Mouse (Mus musculus) kidney, postnatal 0 days (tissue): ENCODE measurements around the gene Rad51ap1. TPM values are rescaled to one million over a fixed set of nuclear protein-coding genes. Genes with fewer than 3 reads are reported as not detected.

Experiments used
- ATAC-seq: fragments of 200-750 bp; cut with Nextera tagmentation; replicated peaks from 2 replicates; pipeline ENCODE4 v1.8.0; 2017; ENCODE audit warnings: low read depth, moderate number of reproducible peaks, moderate TSS enrichment, moderate library complexity; ENCODE audit not compliant: low FRiP score
- DNase-seq: peaks from one replicate; pipeline ENCODE4 v3.0.0-alpha.2; 2016; ENCODE audit warnings: low spot score
- H3K27ac ChIP-seq: fragments of 300-500 bp; sonication (generic); 2 replicates; pipeline ENCODE4 v1.5.1; 2014; ENCODE audit warnings: mild to moderate bottlenecking
- H3K27me3 ChIP-seq: fragments of 300-500 bp; sonication (generic); 2 replicates; pipeline ENCODE4 v1.6.1; 2014; ENCODE audit warnings: low read length, mixed read lengths; ENCODE audit not compliant: insufficient read depth
- H3K36me3 ChIP-seq: fragments of 300-500 bp; sonication (generic); 2 replicates; pipeline ENCODE4 v1.6.1; 2014; ENCODE audit warnings: low read length, mixed read lengths; ENCODE audit not compliant: insufficient read depth
- H3K4me1 ChIP-seq: fragments of 300-500 bp; sonication (generic); replicated peaks from 2 replicates; pipeline ENCODE4 v1.6.1; 2014; ENCODE audit warnings: antibody characterized with exemption, low read length, mixed read lengths; ENCODE audit not compliant: insufficient read depth
- H3K4me2 ChIP-seq: fragments of 300-500 bp; sonication (generic); 2 replicates; pipeline ENCODE4 v1.6.1; 2014; ENCODE audit warnings: mild to moderate bottlenecking, low read length, moderate library complexity, mixed read lengths
- H3K4me3 ChIP-seq: fragments of 300-500 bp; sonication (generic); replicated peaks from 2 replicates; pipeline ENCODE4 v1.5.1; 2014; ENCODE audit warnings: low read depth, low read length
- H3K9ac ChIP-seq: fragments of 300-500 bp; sonication (generic); 2 replicates; pipeline ENCODE4 v1.6.1; 2014; ENCODE audit warnings: low read depth, low read length
- H3K9me3 ChIP-seq: fragments of 300-500 bp; sonication (generic); replicated peaks from 2 replicates; pipeline ENCODE4 v1.6.1; 2016; ENCODE audit warnings: low read length, inconsistent platforms, mixed read lengths
- CTCF ChIP-seq: IDR thresholded peaks from 2 replicates; pipeline ENCODE4 v1.5.1; 2016; ENCODE audit warnings: antibody characterized with exemption, low read depth, mild to moderate bottlenecking, moderate library complexity
- WGBS: fragments of 180-500 bp; shearing (Covaris S2); extraction: QIAGEN DNeasy Blood & Tissue Kit; methylation state at CpG from one replicate; pipeline ENCODE4 v1.1.7; 2014; 5-methylcytosine and 5-hydroxymethylcytosine counted together
- polyA plus RNA-seq: library from polyadenylated mRNA; unstranded; fragments of >200 nt; fragmentation: Nextera tagmentation; extraction: Ambion mirVana; gene quantifications from 2 replicates; pipeline ENCODE4 v1.2.1, GENCODE M21; 2015

The Rad51ap1 gene
- polyA plus RNA-seq, 1 experiment from 2014 or later = 26.4 TPM

DNA sequence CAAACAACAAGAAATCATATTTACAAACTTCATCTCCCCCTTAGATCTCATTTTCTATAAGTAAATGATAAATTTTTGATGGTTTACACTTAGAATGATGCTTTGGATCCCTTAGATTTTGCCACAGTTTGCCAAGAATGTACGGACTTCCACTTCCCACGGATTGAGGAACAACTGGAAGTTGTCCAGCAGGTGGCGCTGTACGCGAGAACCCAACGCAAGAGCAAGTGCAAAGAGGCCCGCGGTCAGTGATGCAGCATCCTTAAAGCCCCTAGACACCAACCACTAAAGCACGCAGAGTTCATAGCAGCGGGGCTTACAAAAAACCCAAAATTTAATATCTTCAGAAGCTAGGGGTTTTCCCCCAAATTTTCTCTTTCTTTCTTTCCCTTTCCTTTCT, 16.3 kb upstream of the Rad51ap1 start:
- peak; percentile 92 for TF ChIP-seq CTCF
- Histone ChIP-seq H3K27ac (no peak overlapping the region), H3K27me3 (no peaks in the 10 kb centered on the region), H3K4me2 (no peak overlapping the region), H3K9ac (no peak overlapping the region), H3K4me1 (no peaks in the 10 kb centered on the region), H3K36me3 (peaks cover 23% of the 10 kb centered on the region), H3K9me3 (no peaks in the 10 kb centered on the region), H3K4me3 (no peak overlapping the region)
- WGBS = 6% methylated on average over 10 of the region's 10 CpGs
- ATAC-seq (no peak), DNase-seq (peak; percentile 85)

DNA sequence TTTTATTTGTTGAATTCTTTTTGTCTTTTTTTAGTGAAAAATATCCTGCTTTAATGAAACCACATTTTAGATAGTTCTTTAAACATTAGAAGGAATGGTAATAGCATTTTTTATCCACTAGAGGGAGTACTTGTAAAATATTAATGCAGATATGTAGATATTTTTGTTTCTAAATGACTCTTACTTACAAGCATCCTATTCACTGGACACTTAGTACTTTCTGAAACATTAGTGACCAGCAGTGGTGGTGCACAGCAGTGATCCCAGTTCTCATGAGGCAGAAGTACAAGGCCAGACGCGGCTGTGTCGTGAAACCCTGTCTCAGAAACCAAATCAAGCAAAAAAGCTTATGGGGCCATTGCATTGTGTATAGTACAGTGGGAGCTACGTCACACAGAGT, 8.9 kb upstream of the Rad51ap1 start:
- DNase-seq (peak; percentile 67), ATAC-seq (no peak)
- no peak overlapping the region for H3K4me2 ChIP-seq
- 90% methylated on average over 4 of the region's 4 CpGs for WGBS
- H3K9me3 ChIP-seq = no peaks in the 10 kb centered on the region
- H3K27ac ChIP-seq = no peak overlapping the region
- H3K27me3 ChIP-seq = no peaks in the 10 kb centered on the region
- no peak overlapping the region for H3K9ac ChIP-seq
- peaks cover 21% of the 10 kb centered on the region; the same call in 1 of the 2 replicates for H3K36me3 ChIP-seq
- peak; percentile 69 for TF ChIP-seq CTCF
- H3K4me3 ChIP-seq = no peak overlapping the region
- no peaks in the 10 kb centered on the region for H3K4me1 ChIP-seq

DNA sequence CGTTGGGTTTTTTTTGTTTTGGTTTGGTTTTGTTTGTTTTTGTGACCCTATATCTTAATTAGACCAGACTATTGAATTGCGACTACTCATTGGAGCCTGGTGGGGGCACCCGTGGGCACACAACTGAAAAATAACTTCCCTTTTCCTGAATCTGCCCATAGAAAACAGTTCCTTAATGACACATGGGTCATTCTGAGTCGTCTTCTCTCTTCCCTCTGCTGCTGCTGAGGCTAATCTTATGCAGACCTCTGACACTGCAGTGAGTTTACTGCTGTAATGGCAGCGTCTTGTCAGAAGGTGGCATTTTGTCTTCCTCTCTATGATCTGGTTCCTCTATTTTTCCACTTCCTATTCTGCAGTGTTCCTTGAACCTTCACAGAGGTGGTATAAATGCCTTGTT, 1.1 kb upstream of the Rad51ap1 start:
- no peak overlapping the region for H3K27ac ChIP-seq
- peak; percentile 45 for DNase-seq
- no peak; the same call in 1 of the 2 replicates for TF ChIP-seq CTCF
- no peaks in the 10 kb centered on the region for H3K9me3 ChIP-seq
- WGBS = 1% methylated on average over 5 of the region's 5 CpGs
- H3K4me1 ChIP-seq = peaks cover 6% of the 10 kb centered on the region; the same call in 1 of the 2 replicates
- peak overlapping the region; percentile 73 for H3K4me3 ChIP-seq
- no peaks in the 10 kb centered on the region for H3K27me3 ChIP-seq
- peak overlapping the region; percentile 97 for H3K4me2 ChIP-seq
- no peak for ATAC-seq
- 0 out of 2 replicates have a peak, but pooled peaks cover 4% of the 10 kb centered on the region for H3K36me3 ChIP-seq
- no peak overlapping the region for H3K9ac ChIP-seq

DNA sequence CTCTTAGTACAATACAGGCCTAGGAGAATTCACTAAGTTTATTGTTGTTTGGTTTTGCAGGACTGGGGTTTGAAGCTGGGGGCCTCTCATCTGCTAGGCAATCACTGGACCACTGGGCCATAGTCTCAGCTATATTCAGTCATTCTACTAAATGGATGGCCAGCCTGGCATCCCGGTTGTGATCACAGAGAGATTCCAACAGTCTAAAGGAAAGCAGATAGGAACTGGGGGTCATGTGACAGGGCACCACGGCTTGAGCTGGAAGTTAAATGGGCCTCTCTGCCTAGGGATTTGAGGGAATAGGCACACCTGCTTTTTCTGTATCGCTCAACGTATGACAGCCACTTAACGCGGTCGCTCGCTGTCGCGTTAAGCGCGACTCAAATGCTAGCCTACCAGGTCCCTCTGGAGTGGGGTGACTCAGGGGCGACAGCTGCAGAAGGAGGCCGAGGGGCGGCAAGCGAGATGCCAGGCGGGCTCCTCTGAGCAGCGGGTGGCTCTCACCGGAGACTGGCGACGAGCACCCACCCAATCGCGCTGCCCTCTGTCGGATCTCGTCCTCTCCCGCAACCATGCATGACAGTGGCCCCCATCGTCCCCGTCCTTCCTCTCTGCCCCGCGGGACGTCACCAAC, 417 bp downstream of the Rad51ap1 start:
- peak; percentile 15 for DNase-seq

DNA sequence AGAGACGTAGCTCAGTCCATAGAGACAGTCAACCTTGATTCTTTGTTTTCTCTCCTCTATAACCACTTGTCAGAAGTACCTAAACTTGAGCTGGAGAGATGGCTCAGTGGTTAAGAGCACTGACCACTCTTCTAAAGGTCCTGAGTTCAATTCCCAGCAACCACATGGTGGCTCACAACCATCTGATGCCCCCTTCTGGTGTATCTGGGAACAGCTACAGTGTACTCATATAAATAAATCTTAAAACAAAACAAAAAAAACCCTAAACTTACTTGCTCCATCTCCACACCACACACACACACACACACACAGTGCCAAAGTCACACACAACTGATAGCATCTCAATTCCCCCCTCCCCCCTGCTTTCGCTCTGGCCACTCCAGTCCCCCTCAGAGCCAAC, 1.3 kb downstream of the Rad51ap1 start:
- ATAC-seq (no peak), DNase-seq (no peak)
- Histone ChIP-seq H3K27ac (no peak overlapping the region), H3K4me2 (peak overlapping the region; percentile 97), H3K4me3 (peak overlapping the region; percentile 73; the same call in 1 of the 2 replicates), H3K27me3 (no peaks in the 10 kb centered on the region), H3K36me3 (no peaks in the 10 kb centered on the region), H3K9ac (no peak overlapping the region), H3K4me1 (peaks cover 6% of the 10 kb centered on the region; the same call in 1 of the 2 replicates), H3K9me3 (no peaks in the 10 kb centered on the region)
- WGBS = 78% methylated on average over 2 of the region's 2 CpGs
- TF ChIP-seq CTCF = peak; percentile 34; the same call in 1 of the 2 replicates

More for the DNA sequence above, 417 bp downstream of the Rad51ap1 start:
- WGBS = under 1% methylated on average over 31 of the region's 31 CpGs
- peak overlapping the region; percentile 73 for H3K4me3 ChIP-seq
- H3K27me3 ChIP-seq = no peaks in the 10 kb centered on the region
- no peaks in the 10 kb centered on the region for H3K9me3 ChIP-seq
- peak overlapping the region; percentile 97 for H3K4me2 ChIP-seq
- no peak overlapping the region for H3K27ac ChIP-seq
- TF ChIP-seq CTCF = peak; percentile 15; the same call in 1 of the 2 replicates
- peaks cover 6% of the 10 kb centered on the region; the same call in 1 of the 2 replicates for H3K4me1 ChIP-seq
- H3K36me3 ChIP-seq = 0 out of 2 replicates have a peak, but pooled peaks cover 4% of the 10 kb centered on the region
- peak overlapping the region; percentile 74 for H3K9ac ChIP-seq
- ATAC-seq = no peak; the same call in 1 of the 2 replicates

DNA sequence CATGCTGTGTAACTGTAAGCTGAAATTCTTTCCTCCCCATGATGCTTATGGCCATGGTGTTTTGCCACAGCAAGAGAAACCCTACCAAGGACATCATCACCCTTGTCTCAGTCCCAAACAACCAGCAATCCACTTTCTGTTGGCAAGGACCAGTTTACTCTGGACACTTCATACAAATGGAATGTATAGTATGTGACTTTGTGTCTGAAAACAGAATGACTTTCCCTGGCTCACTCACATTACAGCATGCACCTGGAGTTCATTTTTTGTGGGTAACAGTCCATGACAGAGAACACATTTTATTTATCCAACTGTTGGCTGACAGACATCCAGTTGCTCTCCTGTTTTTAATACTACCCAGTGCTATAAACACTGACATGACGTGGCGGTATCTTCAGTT, 6.5 kb downstream of the Rad51ap1 start:
- no peak for DNase-seq
- WGBS = 82% methylated on average over 2 of the region's 2 CpGs
- no peak for TF ChIP-seq CTCF
- Histone ChIP-seq H3K27me3 (no peaks in the 10 kb centered on the region), H3K9me3 (no peaks in the 10 kb centered on the region), H3K4me2 (no peak overlapping the region), H3K4me3 (no peak overlapping the region), H3K9ac (no peak overlapping the region), H3K27ac (no peak overlapping the region), H3K4me1 (no peaks in the 10 kb centered on the region), H3K36me3 (0 out of 2 replicates have a peak, but pooled peaks cover 3% of the 10 kb centered on the region)
- no peak for ATAC-seq
